Mouse (Mus musculus) CD4-positive, CD25-positive, alpha-beta regulatory T cell, adult 2 months (primary cell): ENCODE data around the gene Akna.
A peak's percentile ranks its signal among the peaks of the same experiment; 100 is the strongest.

ENCODE experiments used
- DNase-seq: peaks from one replicate; pipeline ENCODE4 v3.0.0-alpha.2; 2012; ENCODE audit warnings: low read depth, low spot score

Gene Akna

DNA sequence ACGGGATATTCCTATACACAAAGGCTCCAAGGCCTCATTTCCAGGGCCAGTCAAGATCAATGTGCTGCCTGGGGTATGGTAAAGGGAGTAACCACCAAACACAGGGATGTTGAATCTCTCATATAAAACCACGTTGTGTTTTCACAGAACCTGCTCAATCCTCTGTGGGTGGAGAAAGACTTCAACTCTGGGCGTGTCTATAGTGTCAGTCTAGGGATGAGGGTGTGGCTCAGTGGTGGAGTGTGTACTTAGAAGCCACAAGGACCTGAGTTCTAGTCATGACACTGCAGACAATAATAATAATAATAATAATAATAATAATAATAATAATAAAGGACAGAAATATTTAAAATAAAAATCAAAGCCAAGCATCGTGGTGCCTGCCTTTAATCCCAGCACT is 18.9 kb downstream of the Akna start:
- peak; percentile 52 for DNase-seq

DNA sequence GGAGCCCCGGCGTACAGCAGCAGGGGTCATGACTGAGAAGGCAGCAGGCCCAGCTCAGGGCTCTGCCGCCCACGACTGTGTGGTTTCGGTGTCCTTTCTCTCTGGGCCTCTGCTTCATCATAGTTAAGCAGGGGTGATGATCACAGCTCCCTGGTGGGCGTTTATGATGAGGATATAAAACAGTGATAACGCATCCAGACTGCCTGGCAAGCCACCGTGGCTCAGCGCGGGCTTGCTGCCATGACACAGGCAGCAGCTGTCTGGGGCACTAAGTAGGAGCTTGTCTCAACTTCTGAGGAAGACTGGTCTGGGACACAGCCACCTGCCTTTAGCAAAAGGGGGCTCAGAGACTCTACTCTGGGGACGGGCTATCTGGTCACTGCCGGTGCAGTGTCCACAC is 19.7 kb downstream of the Akna start:
- peak; percentile 45 for DNase-seq

DNA sequence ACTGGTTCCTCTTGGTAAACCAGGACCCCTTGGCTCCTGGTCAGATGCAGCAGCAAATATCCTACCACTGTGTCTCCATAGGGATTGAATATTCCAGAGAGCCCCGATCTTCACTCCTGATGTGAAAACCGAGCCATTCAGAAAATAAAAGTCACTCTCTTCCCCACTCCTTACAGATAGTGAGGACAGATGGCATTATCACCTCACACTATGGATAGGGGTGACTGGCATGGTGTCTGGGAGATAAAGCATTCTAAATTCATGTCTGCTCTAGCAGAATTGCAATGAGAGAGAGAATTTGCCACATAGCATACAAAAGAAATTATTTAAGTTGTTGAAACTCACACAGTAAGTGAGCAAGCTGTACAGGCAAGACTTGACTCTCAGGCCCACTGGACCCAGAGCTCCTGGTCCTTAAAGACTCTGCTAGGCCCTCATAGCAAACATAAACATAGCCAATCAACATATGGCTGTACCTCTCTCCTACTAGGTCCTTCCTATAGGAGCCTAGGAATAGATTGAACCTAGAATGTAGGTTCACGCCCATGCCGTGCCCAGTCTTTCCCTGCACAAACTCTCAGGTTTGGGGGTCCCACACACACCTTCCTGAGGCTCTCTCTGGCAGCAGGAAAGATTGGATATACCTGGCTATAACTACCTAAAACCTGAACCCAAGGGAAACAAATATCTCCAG is 20.3 kb downstream of the Akna start:
- no peak for DNase-seq

DNA sequence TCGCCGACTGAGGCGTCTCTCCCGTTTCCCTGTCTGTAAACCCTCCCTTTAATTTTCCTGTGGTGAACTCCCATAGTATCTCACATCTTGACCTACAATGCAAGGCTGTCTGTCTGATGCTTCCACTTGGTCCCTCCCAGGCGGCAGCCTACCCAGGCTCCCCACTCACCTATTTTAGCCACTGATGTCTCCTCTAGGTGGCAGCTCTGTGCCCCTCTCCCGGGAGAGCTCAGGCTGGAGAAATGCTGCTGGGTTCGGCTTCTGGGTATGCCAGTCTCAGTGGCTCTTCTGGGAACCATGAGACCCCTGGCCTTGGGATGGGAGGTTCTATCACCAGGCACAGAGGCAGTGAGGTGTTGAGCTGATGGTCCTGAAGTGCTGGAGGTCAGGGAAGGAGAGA is 25.7 kb downstream of the Akna start:
- DNase-seq, result no peak

DNA sequence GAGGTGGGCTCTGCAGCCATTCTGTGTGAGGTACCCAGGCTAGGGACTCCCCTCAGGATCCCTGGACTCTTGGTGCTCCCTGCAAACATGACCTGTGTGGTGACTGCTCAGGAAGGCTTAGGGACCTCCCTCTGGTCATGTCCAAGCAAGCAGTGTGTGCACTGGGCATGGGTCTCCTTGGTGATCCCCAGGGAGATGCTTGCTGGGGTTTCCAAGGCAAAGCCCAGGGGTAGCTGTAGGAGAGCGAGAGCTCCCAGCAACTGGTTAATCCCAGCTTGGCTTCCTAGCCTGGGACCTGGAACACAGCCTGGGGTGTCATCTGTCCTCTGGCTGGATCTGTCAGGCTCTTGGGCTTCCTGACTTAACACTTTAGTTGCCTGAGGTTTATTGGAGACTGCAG is 27.8 kb downstream of the Akna start:
- no peak for DNase-seq

DNA sequence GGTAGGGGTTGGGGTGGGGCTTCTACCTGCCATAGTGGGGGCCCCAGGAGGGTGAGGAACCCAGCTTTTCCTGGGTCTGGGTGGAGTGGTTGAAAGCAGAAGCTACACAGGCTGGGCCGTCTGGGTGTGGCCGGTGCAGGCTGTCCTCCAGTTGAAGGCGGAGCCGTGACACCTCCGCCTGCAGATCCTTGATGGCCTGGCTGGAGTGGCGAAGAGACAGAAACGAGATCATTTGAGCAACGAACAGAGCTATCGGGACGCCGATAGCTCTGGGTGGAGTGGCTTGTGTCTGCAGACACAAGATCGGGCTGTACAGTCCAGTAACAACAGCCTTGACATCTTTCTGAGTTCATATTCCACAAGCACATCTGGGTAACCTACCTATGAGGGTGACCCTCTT is 28.8 kb downstream of the Akna start:
- no peak for DNase-seq

DNA sequence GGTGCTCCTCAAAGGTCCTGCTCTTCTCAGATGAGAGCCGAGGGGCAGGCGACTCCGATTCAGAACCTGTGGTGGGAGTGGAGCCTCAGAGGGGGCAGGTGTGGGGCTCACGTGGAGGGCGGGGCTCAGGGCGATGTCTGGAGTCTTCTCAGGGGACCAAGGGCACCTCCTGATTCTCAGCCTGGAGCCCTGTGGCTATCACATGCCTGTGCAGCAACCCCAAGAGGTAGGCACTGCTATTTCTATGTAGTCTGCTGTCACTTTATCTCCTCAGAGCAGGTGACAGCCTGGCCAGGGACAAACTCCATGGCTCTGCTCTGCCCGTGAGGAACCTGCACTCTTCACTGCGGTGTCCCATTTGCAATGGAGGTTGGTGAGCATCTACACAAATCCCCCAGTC is 29.8 kb downstream of the Akna start:
- DNase-seq, result no peak

DNA sequence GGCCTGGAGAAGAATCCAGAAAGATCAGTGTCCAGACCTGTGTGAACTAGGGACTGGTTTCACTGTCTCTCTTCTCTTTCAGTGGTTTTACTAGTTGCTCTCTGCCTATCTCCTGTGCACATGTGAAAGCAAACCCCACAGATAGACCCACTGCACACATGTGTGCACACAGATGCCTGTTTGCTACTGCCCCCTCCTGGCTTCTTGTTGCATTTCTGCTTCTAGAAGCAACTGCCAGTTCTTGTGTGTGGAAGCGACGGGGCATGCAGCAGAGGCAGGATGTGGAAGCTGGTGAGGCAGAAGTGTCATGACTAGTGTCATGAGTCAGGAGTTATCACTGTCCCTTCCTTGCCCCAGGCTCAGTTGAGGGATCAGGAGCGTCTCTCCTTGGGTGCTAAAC is 31.3 kb downstream of the Akna start:
- DNase-seq, result peak; percentile 85

DNA sequence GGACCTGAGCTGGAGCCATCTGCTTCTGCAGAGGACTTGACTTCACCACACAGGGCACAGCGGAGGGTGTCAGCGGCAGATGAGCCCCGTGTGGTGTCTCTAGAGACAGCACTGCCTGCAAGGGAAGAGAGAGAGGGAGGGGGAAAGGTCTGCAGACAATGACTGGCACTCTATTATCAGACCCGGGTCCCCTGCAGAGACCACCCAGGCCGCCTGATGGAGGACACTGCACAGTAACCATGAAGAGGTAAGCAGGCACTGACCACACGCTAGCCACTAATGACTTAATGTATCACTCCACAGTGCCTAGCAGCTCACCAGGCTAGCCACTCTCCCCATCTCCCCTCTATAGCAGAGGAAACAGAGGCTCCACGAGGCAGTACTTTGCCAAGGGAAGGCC is 32.3 kb downstream of the Akna start:
- DNase-seq, result no peak

DNA sequence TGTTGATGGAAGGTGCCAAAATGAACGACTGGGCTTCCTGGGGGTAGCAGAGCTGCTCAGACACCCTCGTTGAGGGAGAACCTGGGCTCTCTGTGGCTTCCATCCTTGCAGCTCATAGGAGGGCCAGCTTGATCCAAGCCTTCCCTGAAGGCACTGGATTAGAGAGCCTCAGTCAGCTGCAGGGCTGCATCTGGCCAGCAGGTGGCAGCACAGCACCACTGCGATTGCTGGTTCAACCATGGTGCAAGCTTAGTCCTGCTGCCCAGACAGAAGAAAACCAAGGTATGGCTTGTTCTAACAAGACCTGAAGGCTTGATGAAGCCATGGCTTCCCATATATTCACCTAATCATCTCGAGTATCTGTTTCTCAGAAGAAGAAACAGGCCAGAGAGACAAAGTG is 34.6 kb downstream of the Akna start:
- peak; percentile 91 for DNase-seq

DNA sequence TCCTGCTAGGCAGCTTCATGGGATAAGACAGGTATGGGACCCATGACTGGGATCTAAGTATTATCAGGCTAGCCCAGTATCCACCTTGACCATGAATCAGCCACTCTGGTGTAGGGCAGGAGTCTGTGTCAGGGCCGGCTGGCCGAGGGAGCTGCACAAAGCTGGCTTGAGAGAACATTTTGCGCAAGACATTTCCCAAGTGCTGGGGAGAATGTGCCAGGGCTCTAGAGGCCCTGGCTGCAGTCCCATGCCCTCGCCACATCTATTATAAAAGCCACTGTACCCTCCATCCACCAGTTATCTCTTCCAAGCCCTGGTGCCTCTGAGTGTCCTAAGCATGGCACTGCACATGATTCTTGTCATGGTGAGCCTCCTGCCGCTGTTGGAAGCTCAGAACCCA is 41.0 kb downstream of the Akna start, which contains the start of gene Orm2:
TSS of gene Orm2 (plus strand) at position 300 of the 400 bp plus-strand sequence.
- DNase-seq, result no peak

DNA sequence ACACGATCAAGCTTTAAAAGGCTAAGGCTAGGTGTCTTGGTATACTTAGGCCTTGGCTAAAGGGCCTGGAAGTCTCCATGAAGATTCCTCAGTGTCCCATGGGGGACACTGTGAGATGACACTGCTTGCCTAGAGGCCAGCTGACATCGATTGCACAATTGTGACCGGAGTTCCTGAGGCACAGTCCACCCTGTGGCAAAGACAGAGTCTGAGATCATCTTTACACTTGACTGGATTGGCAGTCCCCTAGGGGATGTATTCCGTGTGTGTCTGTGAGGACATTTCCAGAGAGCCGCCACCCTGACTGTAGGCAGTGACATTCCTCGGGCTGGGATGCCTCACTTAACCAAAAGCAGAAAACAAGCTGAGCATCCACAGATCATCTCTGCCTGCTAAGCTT is 43.3 kb downstream of the Akna start:
- DNase-seq, result no peak

DNA sequence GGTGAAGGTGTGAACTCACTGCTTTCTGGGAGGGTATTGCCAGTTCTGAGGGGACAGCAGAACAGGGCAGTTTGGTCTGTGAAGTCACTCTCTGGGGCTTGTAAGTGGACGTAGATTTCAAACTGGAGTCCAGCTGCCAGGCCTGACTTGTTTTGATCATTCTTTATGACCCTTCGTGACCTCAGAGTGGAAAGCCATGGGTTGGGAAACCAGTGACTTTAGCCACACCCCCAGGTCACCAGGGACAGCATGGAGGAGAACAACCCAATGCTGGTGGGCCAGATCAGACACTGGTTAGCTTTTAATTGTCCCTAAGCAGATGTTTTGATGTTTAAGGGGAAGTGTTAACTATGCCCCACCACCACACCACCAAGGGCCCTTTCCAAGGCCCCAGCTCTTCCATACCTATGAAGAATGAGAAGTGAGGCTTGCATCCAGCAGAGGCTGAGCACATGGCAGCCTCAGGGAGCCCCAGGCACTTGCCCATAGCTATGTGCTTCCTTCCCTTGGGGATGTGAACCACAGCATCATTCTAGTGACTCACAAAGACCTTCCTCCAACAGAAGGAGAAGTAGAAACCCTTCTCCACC is 46.1 kb downstream of the Akna start:
- no peak for DNase-seq

DNA sequence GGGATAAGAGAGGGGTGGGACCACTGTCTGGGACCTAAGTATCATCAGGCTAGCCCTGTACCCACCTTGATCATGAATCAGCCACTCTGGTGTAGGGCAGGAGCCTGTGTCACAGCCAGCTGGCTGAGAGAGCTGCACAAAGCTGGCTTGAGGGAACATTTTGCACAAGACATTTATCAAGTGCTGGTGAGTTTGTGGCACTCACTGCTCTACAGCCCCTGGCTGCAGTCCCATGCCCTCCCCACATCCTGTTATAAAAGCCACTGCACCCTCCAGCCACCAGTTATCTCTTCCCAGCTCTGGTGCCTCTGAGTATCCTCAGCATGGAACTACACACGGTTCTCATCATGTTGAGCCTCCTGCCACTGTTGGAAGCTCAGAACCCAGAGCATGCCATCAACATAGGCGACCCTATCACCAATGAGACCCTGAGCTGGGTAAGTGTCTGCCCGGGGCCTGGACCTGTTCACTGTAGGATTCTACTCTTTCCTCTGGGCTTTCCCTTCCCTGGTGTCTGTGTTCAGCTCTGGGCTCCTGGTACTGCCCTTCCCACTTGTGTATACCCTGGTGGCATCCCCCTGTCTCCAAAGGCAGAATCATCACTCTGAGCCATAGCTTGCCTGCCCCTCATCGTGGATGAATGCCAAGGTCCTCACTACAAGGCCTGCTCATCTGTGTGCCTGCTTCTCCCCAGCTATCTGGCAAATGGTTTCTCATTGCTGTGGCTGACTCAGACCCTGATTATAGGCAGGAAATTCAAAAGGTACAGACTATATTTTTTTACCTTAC is 47.1 kb downstream of the Akna start, which contains the start of gene Orm3:
TSS of gene Orm3 (plus strand) at position 286 of the 789 bp plus-strand sequence.
- peak; percentile 16 for DNase-seq

DNA sequence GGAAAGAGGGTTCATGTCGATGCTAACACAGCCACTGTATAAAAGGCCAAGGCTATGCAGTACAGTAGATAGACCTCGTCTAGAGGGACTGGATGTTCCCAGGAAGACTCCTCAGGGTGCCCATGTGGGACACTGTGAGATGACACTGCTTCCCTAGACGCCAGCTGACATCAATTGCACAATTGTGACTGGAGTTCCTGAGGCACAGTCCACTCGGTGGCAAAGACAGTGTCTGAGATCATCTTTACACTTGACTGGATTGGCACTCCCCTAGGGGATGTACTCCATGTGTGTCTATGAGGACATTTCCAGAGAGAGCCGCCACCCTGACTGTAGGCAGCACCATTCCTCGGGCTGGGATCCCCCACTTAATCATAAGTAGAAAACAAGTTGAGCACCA is 54.6 kb downstream of the Akna start:
- DNase-seq, result no peak

DNA sequence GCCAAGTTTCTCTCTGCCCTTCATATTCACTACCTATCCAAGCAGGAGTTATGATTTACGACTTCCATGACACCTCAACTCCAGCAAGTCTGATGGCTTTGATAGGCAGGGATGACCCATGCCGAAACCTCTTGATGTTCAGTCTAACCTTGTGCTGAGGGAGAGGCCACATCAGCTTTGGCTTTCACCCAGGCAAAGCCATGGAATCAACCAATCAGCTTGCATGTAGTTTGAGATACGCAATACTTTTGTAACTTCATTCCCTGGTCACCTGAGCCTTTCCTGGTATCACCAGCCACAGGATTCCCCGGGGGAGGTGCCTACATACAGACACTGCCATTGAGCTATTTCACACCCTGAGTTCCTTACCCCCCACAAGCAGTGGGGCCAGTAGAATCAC is 56.5 kb downstream of the Akna start:
- DNase-seq, result no peak

DNA sequence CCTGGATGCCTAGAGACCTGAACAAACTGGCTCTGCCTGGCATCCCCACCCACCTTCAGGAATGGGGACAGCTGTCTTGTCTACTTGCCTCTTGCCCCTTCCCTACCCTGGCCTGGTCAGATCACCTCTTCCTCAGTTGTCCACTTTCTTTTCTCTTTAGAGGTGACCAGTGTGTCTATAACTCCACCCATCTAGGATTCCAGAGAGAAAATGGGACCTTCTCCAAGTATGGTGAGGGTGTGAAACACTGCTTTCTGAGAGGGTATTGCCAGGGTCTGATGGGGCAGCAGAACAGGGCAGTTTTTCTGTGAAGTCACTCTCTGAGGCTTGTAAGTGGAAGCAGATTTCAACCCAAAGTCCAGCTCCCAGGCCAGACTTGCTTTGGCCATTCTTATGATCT is 57.9 kb downstream of the Akna start:
- no peak for DNase-seq

DNA sequence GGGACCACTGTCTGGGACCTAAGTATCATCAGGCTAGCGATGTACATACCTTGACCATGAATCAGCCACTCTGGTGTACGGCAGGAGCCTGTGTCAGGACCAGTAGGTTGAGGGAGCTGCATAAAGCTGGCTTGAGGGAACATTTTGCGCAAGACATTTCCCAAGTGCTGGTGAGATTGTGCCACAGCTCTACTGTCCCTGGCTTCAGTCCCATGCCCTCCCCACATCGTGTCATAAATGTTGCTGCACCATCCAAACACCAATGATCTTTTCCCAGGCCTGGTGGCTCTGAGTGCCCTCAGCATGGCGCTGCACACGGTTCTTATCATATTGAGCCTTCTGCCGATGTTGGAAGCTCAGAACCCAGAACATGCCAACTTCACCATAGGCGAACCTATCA is 58.9 kb downstream of the Akna start, which contains the start of gene Orm1:
TSS of gene Orm1 (plus strand) at position 266 of the 400 bp plus-strand sequence.
- no peak for DNase-seq

DNA sequence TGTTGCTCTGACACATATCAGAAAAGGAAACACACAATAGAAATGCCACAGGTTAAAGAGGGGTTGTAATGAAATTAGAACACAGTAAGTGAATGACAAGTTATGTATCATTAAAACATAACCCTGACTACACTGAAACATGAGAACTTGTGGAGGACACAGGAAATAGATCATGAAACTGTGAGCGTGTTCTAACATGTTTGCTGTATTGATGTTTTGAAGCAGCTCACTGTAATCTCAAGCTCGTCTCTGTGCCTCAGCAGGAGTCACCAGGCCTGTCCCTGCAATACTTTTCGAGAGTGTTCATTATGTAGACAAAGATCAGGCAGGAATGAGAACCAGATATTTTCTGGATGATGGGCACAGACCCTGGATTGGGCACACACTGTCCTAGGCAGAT is 59.5 kb downstream of the Akna start:
- no peak for DNase-seq

DNA sequence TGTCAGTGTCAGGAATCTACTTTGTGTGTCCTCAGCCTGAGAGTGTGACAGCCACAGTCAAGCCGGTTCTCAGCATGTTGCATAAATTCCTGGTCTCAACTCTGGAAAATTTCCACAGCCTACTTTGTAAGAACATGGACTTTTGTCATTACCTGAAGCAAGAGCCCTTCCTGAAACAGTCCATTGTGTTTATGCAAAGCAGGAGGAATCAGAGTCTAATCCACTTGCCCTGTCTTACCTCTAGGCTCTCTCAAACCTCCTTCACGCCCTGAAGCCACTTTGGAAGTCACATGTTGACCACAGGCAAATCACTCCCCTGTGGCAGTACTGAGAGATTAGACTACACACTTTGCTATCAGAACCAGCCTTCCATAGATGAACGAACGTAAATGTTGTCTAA is 60.7 kb downstream of the Akna start:
- DNase-seq, result no peak

DNA sequence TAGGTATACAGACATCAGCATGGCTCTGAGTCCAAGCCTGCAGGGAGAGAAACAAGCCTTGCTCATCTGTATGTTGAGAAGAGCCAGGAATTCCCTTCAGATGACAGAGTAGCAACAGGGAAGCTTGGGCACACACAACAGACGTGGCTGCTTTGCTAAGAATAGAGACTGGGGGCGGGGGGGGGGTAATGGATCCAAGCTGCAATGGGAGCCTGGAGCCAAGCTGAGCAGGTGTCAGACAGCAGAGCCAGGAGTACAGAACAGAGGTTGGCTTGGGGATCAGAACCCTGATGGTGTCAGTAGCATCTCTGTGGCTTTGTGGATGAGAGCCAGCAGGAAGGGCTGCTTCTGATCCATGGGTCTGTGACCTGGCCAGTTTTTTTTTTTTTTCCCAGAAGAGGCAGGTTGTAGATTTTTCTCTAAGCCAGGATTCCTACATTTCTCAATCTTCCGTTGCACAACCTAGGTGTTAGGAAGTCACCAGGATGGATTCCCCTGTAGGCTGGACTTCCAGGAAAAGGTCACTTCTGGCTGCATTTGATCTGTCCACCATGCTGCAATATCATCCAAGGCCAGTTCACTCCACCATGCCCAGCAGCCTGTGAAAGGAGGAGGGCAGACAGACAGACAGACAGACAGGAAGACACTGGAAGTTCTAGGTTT is 64.6 kb downstream of the Akna start:
- DNase-seq, result no peak

DNA sequence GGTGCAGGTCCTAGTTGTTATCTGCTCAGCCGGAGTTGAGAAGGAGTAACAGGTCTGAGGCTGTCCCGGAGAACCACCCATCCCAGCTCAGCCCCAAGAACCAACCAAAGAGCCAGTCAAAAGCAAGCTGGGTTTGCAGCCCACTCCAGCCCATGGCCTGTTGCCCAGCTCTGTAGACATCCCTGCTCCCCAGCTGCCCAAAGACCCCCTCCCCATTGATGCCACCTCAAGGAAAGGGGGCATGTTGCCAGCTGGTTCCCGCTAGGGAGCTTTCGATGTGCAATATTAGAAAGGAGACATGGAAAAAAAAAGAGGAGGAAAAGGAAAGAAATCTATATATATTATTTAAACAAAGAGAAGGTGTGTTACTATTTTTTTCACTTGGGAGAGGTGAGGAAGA is 69.8 kb downstream of the Akna start:
- DNase-seq, result no peak
